Mouse (Mus musculus) skeletal muscle tissue, adult 2 months (tissue): ENCODE measurements around the gene Slc38a9.

ENCODE experiments used
- DNase-seq: peaks from one replicate; pipeline ENCODE4 v3.0.0-alpha.2; 2012; ENCODE audit warnings: low read depth, low spot score

Gene Slc38a9

DNA sequence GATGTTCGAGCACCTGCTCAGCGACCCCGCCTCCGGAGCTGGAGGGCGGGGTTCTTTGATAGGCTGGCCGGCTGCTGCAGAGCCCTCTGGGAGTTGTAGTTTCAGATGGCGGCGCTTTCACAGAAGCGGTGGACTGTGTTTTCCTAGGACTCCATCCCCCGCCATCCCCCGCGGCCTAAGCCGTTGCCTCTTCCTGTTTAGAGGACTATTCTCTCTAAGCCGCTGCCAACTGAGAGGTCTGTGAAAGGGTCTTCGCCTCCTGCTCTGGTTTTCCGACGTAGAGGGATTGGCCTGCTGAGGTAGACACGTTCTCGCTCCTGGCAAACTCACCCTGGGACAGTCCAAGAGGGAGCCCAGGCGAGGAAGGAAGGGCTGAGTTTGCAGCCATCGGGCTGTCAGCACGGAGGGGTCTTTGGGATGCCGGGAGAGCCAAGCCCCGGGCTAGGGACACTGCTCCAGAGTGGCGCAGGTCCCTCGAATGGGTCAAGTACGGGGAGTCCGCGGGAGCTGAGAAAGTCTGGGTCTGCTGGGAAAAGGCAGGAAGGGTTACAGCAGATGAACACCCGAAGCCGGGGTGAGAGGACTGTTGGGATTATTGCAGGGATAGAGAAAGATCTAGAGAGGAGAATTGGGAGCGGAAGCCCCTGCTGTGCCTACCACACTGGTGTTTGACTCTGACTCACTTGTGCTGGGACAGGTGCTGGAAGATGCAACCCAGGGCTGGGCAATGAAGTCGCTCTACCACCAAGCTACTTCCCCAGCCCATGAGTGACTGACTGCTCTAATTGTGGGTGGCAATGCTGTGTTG is at the start of gene Slc38a9:
TSS of gene Slc38a9 (plus strand) at position 178 of the 808 bp plus-strand sequence.
- peak; percentile 86 for DNase-seq

DNA sequence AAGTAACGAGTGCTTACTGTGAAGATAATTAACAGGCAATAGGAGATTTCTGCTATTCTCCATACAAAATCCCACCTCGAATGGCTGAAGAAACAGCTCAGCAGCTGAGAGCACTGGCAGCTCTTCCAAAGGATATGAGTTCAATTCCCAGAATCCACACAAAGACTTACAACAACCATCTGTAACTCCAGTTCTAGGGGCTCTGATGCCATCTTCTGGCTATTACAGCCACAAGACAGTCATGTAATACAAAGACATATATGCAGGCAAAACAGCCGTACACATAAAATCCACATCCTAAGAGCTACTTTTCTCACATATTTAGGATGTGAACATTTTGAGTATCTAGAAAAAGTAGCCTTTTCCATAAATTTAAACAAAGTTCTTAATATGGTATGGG is 39.0 kb upstream of the Slc38a9 start:
- no peak for DNase-seq

DNA sequence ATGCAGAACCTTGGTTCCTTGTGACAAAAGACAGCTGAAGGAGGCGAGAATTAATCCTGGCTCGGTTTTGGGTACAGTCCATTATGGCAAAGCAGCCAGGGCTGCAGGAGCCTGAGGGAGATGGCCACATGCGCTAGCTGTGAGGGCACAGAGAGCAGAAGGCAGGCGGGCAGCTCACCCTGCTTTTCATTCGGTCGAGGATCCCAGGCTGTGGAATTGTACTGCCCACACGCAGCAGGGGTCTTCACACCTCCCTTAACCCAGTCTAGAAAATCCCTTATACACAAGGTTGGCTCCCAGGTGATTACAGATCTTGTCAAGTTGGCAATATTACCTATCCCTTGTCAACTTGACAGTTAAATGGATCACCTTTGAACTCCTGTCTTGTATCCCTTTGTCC is 36.9 kb upstream of the Slc38a9 start:
- no peak for DNase-seq

DNA sequence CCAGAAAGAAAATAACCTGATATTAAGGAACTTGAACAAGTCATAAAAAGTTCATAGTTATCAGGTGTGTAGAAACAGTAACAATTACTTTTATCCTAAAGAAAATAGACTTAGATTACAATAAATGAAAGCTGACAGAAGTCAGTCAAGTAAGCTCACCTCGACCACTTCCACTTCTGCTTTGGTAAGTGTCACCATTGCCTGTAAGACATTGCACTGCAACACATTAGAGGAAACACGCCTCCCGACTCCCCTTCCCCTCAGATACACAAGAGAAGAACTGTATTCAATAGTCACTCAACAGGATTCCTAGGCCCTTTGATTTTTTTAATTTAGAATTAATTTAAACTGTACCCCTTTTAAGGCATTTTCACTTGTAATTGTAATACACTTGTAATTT is 35.9 kb upstream of the Slc38a9 start:
- no peak for DNase-seq

DNA sequence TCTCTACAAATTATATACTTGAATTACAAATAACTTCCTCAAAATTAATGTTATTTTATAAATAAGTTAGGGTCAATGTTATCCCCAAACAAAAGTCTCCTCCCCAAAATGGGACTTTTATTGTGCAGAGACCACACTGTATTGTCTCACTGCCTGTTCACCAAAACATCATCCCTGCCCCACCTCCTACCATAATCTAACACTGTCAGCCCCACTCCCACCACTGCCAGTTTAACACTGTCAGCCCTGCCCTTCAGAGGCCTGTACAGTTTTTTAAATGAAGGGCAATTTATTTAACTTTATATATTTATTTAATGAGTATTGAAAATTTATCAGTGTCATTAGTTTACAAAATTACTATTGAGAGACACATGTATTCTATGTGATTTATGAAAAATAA is 35.0 kb upstream of the Slc38a9 start:
- no peak for DNase-seq

GRCm38 (mm10) chr13:112635174-112635837 is 25.2 kb upstream of the Slc38a9 start:
- DNase-seq, result no peak

GRCm38 (mm10) chr13:112636498-112636897 is 24.1 kb upstream of the Slc38a9 start:
- DNase-seq, result no peak

DNA sequence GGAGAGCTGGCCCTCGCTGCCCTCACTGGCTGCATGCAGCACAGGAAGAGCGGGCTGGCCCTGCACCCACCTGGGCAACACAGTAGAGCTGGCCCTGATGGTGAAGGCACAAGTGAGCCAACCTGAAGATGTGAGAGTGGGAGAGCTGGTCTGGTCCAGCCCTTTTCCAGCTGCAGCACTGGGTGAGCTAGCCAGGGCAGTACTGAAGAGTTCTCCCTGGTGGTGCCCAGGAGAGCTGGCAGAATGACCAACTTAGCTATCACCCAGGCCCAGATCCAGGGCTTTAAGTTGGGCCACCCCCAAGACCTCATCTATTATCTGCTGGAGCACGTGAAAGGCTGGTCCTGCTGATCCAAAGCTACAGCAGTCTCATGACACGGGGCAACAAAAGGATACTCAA is 21.4 kb upstream of the Slc38a9 start:
- no peak for DNase-seq

DNA sequence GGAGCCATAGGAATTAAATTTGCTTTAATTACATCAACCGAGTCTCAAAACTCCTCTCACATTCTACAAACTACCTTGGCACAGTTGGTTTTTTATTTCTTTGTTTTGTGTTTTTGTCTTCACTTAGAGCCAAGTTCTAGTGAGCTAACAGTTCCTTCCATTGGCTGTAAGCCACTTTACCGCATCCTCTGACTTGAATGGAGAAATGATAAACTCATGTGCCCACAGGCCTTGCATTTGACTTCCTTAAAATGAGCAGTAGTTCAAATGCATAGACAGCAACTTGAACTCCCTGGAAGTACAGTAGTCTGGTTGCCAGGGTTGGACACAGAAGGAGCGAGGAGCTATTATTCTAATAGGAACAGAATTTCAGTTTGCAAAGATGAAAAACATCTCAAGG is 17.7 kb upstream of the Slc38a9 start:
- no peak for DNase-seq

- DNase-seq, result no peak
These were observed 15.6 kb upstream of the Slc38a9 start for GRCm38 (mm10) chr13:112644996-112645395.

DNA sequence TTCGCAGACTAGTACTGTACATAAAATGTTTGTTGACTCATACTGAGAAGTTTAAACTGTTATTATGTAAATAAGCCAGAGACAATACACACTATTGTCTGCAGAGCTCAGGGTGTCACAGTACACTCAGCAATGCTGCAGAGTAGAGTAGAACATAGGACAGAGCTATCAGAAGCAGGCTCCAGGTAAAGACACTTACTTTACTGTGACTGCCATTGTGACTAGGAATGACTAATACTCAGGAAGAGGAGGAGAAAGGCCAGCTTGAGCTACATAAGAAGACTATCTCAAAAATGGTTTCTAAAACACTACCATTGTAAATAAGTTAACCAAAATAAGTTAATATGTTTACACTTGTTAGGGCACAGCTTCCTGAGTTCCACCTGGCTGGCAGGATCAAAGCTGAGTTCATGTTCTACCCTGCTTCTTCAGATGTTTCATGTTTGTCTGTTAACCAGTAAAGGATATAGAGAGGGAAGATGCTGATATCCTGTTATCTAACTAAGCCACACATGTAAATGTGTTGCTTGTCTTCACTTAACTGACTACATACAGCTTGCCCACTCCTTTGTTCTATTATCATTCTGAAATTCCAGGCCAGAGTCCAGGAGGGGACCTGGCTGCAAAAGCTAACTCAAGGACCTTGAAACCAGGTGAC is 14.9 kb upstream of the Slc38a9 start:
- no peak for DNase-seq

- no peak for DNase-seq
These were observed 9.4 kb upstream of the Slc38a9 start for GRCm38 (mm10) chr13:112651183-112651582.

DNA sequence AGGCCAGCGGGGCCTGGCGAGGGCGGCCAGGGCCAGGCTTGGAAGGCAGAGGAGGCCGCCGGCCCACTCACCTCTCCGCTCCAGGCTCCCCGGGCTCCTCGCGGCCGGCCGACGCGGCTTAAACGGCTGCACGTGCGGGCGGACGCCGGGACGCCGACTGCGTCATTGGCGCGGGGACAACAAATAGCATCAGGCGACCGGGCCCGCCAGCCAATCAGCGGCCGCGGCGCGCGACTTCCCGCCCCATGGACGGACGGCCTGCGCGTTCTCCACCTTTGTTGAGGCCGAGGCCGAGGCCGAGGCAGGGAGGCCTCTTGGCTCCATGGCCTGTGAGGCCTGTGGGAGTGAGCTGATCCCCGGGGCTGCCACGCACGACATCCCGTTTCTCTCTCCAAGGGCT is 8.3 kb upstream of the Slc38a9 start, which contains the start of gene Ddx4:
TSS of gene Ddx4 (minus strand) at position 271 of the 400 bp plus-strand sequence.
- DNase-seq, result no peak

DNA sequence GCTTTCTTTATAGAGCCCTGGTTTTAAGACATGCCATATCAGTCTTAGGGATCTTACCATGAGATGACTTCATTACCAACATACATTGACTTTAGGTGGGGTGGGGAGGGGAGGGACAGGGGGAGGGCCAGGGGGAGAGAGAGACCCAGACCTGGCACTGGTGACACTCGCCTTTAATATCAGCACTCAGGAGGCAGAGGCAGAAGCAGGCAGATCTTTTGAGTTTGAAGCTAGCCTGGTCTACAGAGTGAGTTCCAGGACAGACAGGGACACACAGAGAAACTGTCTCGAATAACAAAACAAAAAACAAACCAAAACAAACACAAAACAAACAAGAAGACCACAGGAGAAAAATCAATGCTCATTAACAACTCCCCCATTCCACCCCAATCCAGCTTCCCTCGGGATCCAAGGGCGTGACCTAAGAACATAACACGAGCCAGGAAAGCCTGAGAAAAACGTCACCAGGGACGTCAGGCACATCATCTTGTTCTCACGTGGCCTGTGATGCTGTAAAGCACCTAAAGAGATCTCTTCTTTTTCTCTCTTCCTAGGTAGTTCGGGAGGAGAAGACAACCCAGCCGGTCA is 471 bp upstream of the Slc38a9 start:
- DNase-seq, result no peak

GRCm38 (mm10) chr13:112661687-112662086 is 1.1 kb downstream of the Slc38a9 start:
- no peak for DNase-seq

DNA sequence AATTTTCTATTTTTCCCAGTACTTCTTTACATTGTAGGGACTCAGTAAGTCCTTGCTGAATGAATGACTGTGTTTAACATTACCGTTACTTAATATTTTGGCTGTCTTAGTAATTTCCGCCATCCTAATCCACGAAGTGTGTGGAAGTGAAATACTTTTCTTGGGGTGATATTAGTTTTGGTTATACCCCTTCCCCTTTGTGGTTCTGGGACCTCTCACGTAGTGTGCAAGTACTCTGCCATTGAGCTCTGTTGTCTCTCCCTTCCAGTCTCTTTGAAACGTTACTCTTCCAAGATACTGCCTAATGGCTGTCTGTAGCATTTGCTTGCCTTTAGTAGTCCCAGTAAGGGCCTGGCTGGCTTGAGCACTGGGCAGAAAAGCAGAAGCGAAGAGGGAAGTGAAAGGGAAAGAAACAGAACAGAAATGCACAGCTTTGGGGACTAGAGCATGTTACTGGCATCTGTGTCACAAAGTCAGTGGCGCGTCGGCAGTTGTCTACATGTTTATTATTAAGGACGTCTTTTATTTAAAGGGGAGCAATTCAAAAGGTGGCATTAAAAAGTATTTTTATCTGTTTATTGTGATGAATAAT is 6.0 kb downstream of the Slc38a9 start:
- no peak for DNase-seq

DNA sequence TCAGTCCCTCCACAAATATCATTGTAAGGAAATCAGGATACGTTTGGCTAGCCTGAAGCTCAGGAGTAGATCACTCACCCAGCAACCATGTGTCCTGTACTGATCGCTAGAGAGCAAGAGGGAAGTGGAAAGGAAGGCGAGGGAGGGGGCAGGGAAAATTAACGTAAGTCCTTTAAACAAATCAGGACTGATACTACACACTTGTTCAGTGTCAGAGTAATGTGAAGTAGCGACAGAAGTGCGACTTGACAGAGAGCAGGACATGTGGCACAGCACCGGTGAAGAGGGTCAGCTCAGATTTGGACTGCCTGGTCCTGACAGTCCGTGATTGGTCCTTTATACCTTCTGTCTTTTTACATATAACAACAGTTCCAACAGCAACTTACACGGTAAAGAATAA is 6.7 kb downstream of the Slc38a9 start:
- no peak for DNase-seq

DNA sequence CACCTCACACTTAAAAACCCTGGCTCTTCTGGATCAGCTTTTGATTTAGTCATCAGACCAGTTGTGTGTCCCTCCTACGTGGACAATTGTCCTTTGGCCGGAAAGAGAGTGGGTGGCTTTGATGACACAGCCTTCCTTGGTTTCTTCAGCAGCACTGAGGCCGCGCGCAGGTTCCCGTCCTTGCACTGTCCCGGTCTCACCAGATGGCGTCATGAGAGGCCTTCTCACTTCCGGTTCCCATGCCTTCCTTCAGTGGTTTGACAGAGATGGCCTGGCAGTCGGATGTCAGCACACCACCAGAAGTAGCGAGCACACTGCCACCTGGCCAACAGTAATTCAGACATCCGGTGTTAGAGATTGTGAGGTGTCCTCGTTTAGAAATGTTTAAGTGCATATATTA is 11.2 kb downstream of the Slc38a9 start:
- DNase-seq, result no peak

GRCm38 (mm10) chr13:112672797-112673196 is 12.2 kb downstream of the Slc38a9 start:
- DNase-seq, result no peak

GRCm38 (mm10) chr13:112673899-112674447 is 13.4 kb downstream of the Slc38a9 start:
- DNase-seq, result peak; percentile 90

DNA sequence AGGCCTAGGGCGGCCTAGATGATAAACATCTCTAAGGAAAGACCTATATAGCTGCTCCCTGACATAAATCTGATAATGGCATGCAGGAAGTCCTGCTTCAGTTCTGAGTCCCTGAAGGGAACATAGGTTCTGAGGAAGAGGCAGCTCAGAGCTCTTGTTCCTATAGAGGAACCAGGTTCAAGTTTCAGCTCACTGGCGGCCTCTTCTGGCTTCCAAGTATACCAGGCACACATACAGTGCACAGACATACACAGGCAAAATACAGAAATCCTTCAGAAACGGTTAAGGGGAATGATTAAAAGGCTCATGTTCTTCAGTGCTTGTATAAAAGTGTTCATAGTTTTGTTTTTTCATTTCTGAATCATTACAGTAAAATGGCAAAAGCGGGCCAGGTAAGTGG is 17.6 kb downstream of the Slc38a9 start:
- DNase-seq, result no peak

- DNase-seq, result no peak
These were observed 22.8 kb downstream of the Slc38a9 start for GRCm38 (mm10) chr13:112683312-112683711.
